ENCODE assay signal across 12 mouse cellular contexts in the genomic region with DNA sequence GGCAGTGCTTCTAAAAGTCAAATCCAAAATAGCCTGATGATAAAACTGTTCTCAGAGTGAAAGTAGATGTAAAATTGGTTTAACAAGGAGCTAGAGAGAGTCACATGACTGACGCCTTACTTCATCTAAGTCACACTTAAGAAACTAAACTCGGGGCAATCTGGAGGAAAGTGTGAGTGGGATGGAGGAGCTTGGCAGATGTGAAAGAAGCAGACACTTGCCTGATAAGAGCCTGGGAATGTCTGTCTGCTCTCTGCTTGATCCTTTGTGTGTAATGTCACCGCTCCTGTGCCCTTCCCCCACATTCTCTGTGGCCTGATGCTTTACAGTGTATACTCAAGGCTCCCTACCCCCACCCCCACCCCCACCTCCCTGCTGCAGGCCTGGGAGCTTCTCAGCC. TPM values are rescaled to one million over a fixed set of nuclear protein-coding genes. Genes with fewer than 3 reads are reported as not detected.
DNase-seq lines count a peak whose midpoint lies in the region; ATAC-seq and TF ChIP-seq lines count a peak whose summit lies in the region.
"Had no signal": no experiment of that assay in that cellular context is flagged by ENCODE, and none has a peak within 500 bp of the region (broad histone marks: within the 10 kb centered on the region; RNA-seq: fewer than 3 reads in every experiment).

No protein-coding gene starts in this region.

- peak overlapping the region; percentile 84 for H3K27ac ChIP-seq in heart, postnatal 0 days (ENCODE audit: low read depth)
- peak overlapping the region; percentile 20; the same call in 1 of the 2 replicates for H3K27ac ChIP-seq in thymus, adult 2 months (ENCODE audit: control insufficient read depth, insufficient read depth, low read length)
- peak overlapping the region; percentile 39 for H3K27ac ChIP-seq in embryonic fibroblast, embryonic 13.5 days (ENCODE audit: insufficient read depth, low read length)
- H3K27ac ChIP-seq: liver, embryonic 14.5 days had no signal

- H3K4me2 ChIP-seq in heart, postnatal 0 days (ENCODE audit: low read depth, low read length): no peak overlapping the region

- peaks cover 48% of the 10 kb centered on the region for H3K4me1 ChIP-seq in heart, postnatal 0 days (ENCODE audit: control insufficient read depth, insufficient read depth)
- peaks cover 21% of the 10 kb centered on the region for H3K4me1 ChIP-seq in thymus, adult 2 months (replicated peaks; ENCODE audit: control insufficient read depth, insufficient read depth, low read length)
- peaks cover 45% of the 10 kb centered on the region for H3K4me1 ChIP-seq in embryonic fibroblast, embryonic 13.5 days (ENCODE audit: control insufficient read depth, insufficient read depth, low read length)

- peaks cover 48% of the 10 kb centered on the region for H3K36me3 ChIP-seq in heart, postnatal 0 days (replicated peaks; ENCODE audit: control insufficient read depth, insufficient read depth, low read length)
- peaks cover 11% of the 10 kb centered on the region; the same call in 1 of the 2 replicates for H3K36me3 ChIP-seq in thymus, adult 2 months (ENCODE audit: control insufficient read depth, insufficient read depth, low read length)

- peak; percentile 27; the same call in 1 of the 2 replicates for ATAC-seq in heart, postnatal 0 days (ENCODE audit: insufficient read depth, low read depth)

- H3K4me3 ChIP-seq in heart, postnatal 0 days (ENCODE audit: low read depth, low read length): no peak overlapping the region
- H3K4me3 ChIP-seq in thymus, adult 2 months (ENCODE audit: control insufficient read depth, insufficient read depth, low read length): no peak overlapping the region
- no peak overlapping the region for H3K4me3 ChIP-seq in embryonic fibroblast, embryonic 13.5 days (ENCODE audit: insufficient read depth, low read length)

- TF ChIP-seq POLR2A in thymus, adult 2 months (IDR thresholded peaks at IDR 0.05; ENCODE audit: control insufficient read depth, extremely low read depth, insufficient read depth, low read length, poor library complexity): no peak
- no peak for TF ChIP-seq POLR2A in embryonic fibroblast, embryonic 13.5 days (IDR thresholded peaks at IDR 0.05; ENCODE audit: low read depth, low read length)

- TF ChIP-seq EP300 in heart, postnatal 0 days (IDR thresholded peaks at IDR 0.05; ENCODE audit: low read depth): no peak

- TF ChIP-seq CTCF in heart, postnatal 0 days (IDR thresholded peaks at IDR 0.05; ENCODE audit: low read depth): no peak
- TF ChIP-seq CTCF in thymus, adult 2 months (IDR thresholded peaks at IDR 0.05; ENCODE audit: borderline replicate concordance, control insufficient read depth, extremely low read depth, insufficient read depth, low read length, poor library complexity): no peak
- TF ChIP-seq CTCF in embryonic fibroblast, embryonic 13.5 days (IDR thresholded peaks at IDR 0.05; ENCODE audit: borderline replicate concordance, insufficient read depth, low read length): no peak

- no peaks in the 10 kb centered on the region for H3K27me3 ChIP-seq in heart, postnatal 0 days (ENCODE audit: control insufficient read depth, insufficient read depth, low read length)
- H3K27me3 ChIP-seq in thymus, adult 2 months (ENCODE audit: control insufficient read depth, insufficient read depth, low read length): no peaks in the 10 kb centered on the region

- WGBS in heart, postnatal 0 days: 17% methylated on average over 3 of the region's 3 CpGs
- 81% methylated on average over 3 of the region's 3 CpGs for WGBS in thymus, adult 2 months

- DNase-seq in heart, postnatal 0 days (ENCODE audit: low spot score): peak; percentile 25
- no peak for DNase-seq in heart, adult 11 months
- no peak for DNase-seq in thymus, adult 2 months
- no peak for DNase-seq in thymus, postnatal 14 days
- peak; percentile 64 for DNase-seq in yolk sac, embryonic 10.5 days (ENCODE audit: low spot score)
- DNase-seq in adrenal gland, adult 8-10 months: no peak
- DNase-seq in thymus, postnatal 10 days (ENCODE audit: low spot score in 2 of 2): no peak
- DNase-seq: cerebellum, adult 11 months; kidney, adult 9 months had no signal

- H3K9ac ChIP-seq in heart, postnatal 0 days (replicated peaks; ENCODE audit: low read depth, low read length): no peak overlapping the region
- H3K9ac ChIP-seq: liver, embryonic 14.5 days had no signal

- no peaks in the 10 kb centered on the region for H3K9me3 ChIP-seq in heart, postnatal 0 days (replicated peaks; ENCODE audit: control insufficient read depth, low read length)

RNA-seq across cellular contexts. Expression of gene Rbm44, which starts 58.6 kb away (rescaled TPM):
- 0.04 and 4.4 TPM in 2 replicates for total RNA-seq in heart, postnatal 0 days (2014; rRNA removed; ENCODE audit: low replicate concordance)
- polyA plus RNA-seq in heart, postnatal 0 days (2015; fragmentation: Nextera tagmentation; extraction: Ambion mirVana): 0.71 and 0.97 TPM in 2 replicates
- 0.27 and 0.70 TPM in 2 replicates for polyA plus RNA-seq in thymus, adult 2 months (2012; rRNA removed)
- polyA plus RNA-seq in embryonic fibroblast, embryonic 13.5 days (2011; ENCODE audit: insufficient read length, low read depth, missing spikeins): 0.27 TPM in 1 of 2 replicates, not detected in the other
- total RNA-seq in adrenal gland, adult 8-10 months (2022): not detected
- total RNA-seq: gastrocnemius, adult 18-20 months had no signal

Comparison
In these comparisons a context has a peak if more than half of its experiments do, and no peak if none do; other contexts are left out.
1. DNase-seq: peak in heart, postnatal 0 days (single experiment) and yolk sac, embryonic 10.5 days (single experiment); none in heart, adult 11 months (single experiment), thymus, adult 2 months (single experiment), thymus, postnatal 14 days (single experiment), adrenal gland, adult 8-10 months (single experiment) and thymus, postnatal 10 days (0 of 2).
2. H3K27ac ChIP-seq: peak in every context shown above with its lines; median percentile 84 in heart, postnatal 0 days; 39 in embryonic fibroblast, embryonic 13.5 days; 20 in thymus, adult 2 months.